Mouse (Mus musculus) limb, embryonic 15.5 days (tissue): Measurements from ENCODE around the gene Helz2. TPM values are rescaled to one million over a fixed set of nuclear protein-coding genes. Genes with fewer than 3 reads are reported as not detected.

Experiments
- ATAC-seq: fragments of 200-750 bp; cut with Nextera tagmentation; 2 replicates; pipeline ENCODE4 v1.8.0; 2017; ENCODE audit warnings: low read depth, moderate TSS enrichment; ENCODE audit not compliant: insufficient number of reproducible peaks, low FRiP score, low TSS enrichment
- H3K27ac ChIP-seq: fragments of 300-500 bp; sonication (generic); 2 replicates; pipeline ENCODE4 v1.5.1; 2015; ENCODE audit warnings: moderate library complexity, mild to moderate bottlenecking, inconsistent platforms
- H3K27me3 ChIP-seq: fragments of 300-500 bp; sonication (generic); 2 replicates; pipeline ENCODE4 v1.6.1; 2015; ENCODE audit warnings: inconsistent platforms
- H3K36me3 ChIP-seq: fragments of 300-500 bp; sonication (generic); 2 replicates; pipeline ENCODE4 v1.6.1; 2015; ENCODE audit warnings: inconsistent platforms
- H3K4me1 ChIP-seq: fragments of 300-500 bp; sonication (generic); 2 replicates; pipeline ENCODE4 v1.6.1; 2015; ENCODE audit warnings: inconsistent platforms
- H3K4me2 ChIP-seq: fragments of 300-500 bp; sonication (generic); 2 replicates; pipeline ENCODE4 v1.6.1; 2015; ENCODE audit warnings: mild to moderate bottlenecking, inconsistent platforms
- H3K4me3 ChIP-seq: fragments of 300-500 bp; sonication (generic); 2 replicates; pipeline ENCODE4 v1.5.1; 2015; ENCODE audit warnings: mild to moderate bottlenecking, inconsistent platforms
- H3K9ac ChIP-seq: fragments of 300-500 bp; sonication (generic); 2 replicates; pipeline ENCODE4 v1.6.1; 2015; ENCODE audit warnings: inconsistent platforms
- H3K9me3 ChIP-seq: fragments of 300-500 bp; sonication (generic); 2 replicates; pipeline ENCODE4 v1.6.1; 2016; ENCODE audit warnings: inconsistent platforms
- WGBS: fragments of 180-500 bp; shearing (Covaris S2); methylation state at CpG from one replicate; pipeline ENCODE4 v1.1.7; 2015; 5-methylcytosine and 5-hydroxymethylcytosine counted together
- polyA plus RNA-seq: library from polyadenylated mRNA; unstranded; fragments of >200 nt; fragmentation: Nextera tagmentation; extraction: Ambion mirVana; gene quantifications from 2 replicates; pipeline ENCODE4 v1.2.1, GENCODE M21; 2015

Gene Helz2
- polyA plus RNA-seq, 1 experiment from 2014 or later, result 1.4 TPM

DNA sequence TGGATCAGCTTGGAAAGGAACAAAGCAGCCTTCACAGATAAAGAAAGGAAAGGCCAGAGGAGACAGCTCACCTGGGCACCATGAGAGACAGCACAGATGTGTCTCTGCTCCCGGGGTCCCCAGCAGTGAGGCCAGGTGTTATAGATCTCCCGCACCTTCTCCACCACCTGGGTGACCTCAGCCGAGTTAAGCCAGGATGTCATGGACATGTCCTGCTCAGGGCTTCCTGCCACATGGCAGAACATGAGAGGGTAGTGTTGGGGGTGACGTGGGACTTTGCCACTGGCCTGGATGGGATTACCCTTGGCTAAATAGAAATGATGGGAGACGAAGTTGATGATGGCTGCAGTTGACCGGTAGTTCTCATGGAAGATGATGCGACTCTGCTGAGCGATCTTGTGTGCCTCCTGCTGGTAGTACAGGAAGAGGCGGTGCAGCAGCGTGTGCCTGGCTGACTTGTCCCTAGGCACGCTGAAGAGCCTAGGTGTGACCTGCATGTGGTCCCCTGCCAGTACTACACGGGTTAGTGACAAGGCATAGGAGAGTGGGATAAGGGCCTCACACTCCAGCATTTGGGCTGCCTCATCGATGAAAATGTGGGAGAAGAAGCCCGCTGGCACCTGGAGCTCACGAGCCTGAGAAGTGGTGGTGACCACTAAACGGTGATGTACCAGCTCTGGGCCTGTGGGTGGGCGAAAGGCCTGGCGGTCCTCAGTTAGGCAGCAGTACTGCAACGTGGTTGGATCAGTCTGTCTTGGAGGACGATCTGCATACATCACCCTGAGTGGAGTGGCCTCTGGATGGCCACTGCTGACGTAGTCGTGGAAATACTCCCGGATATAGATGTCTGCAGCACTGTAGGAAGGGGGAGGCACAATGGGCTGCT is 5.9 kb downstream of the Helz2 start:
- ATAC-seq, result no peak
- H3K36me3 ChIP-seq, result peaks cover 24% of the 10 kb centered on the region
- 84% methylated on average over 23 of the region's 23 CpGs for WGBS
- H3K4me3 ChIP-seq, result no peak overlapping the region
- H3K9me3 ChIP-seq, result no peaks in the 10 kb centered on the region
- H3K9ac ChIP-seq, result no peak overlapping the region
- no peak overlapping the region for H3K4me2 ChIP-seq
- H3K4me1 ChIP-seq, result 0 out of 2 replicates have a peak, but pooled peaks cover 2% of the 10 kb centered on the region
- no peaks in the 10 kb centered on the region for H3K27me3 ChIP-seq
- no peak overlapping the region for H3K27ac ChIP-seq

GRCm38 (mm10) chr2:181234680-181235079 is 7.1 kb downstream of the Helz2 start:
- no peaks in the 10 kb centered on the region for H3K9me3 ChIP-seq
- 0 out of 2 replicates have a peak, but pooled peaks cover 2% of the 10 kb centered on the region for H3K4me1 ChIP-seq
- H3K27me3 ChIP-seq, result no peaks in the 10 kb centered on the region
- 88% methylated on average over 11 of the region's 11 CpGs for WGBS
- H3K36me3 ChIP-seq, result peaks cover 27% of the 10 kb centered on the region
- no peak overlapping the region for H3K27ac ChIP-seq
- no peak overlapping the region for H3K9ac ChIP-seq
- H3K4me2 ChIP-seq, result no peak overlapping the region
- no peak overlapping the region for H3K4me3 ChIP-seq
- no peak for ATAC-seq

GRCm38 (mm10) chr2:181233443-181233842 is 8.4 kb downstream of the Helz2 start:
- H3K9ac ChIP-seq, result no peak overlapping the region
- no peaks in the 10 kb centered on the region for H3K9me3 ChIP-seq
- H3K4me2 ChIP-seq, result no peak overlapping the region
- WGBS, result 86% methylated on average over 15 of the region's 15 CpGs
- no peaks in the 10 kb centered on the region for H3K4me1 ChIP-seq
- H3K27ac ChIP-seq, result no peak overlapping the region
- H3K4me3 ChIP-seq, result no peak overlapping the region
- no peak for ATAC-seq
- peaks cover 32% of the 10 kb centered on the region for H3K36me3 ChIP-seq
- H3K27me3 ChIP-seq, result no peaks in the 10 kb centered on the region

DNA sequence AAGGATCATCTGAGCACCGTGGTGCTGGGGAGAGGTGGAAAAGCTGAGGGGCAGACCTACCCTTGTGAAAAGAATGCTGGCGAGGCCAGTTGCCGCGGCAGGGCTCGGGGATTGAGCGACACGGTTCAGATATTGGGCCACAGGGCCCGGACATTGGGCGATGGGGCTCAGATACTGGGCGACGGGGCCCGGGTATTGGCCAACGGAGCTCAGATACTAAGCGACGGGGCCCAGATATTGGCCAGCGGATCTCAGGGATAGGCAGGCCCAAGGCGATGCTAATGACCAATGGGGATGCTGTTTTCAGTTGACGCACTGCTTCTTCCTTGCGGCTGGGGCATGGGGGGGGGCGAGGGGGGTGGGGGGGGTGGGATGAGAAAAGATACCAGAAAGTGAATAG is 10.7 kb downstream of the Helz2 start:
- no peak overlapping the region for H3K9ac ChIP-seq

DNA sequence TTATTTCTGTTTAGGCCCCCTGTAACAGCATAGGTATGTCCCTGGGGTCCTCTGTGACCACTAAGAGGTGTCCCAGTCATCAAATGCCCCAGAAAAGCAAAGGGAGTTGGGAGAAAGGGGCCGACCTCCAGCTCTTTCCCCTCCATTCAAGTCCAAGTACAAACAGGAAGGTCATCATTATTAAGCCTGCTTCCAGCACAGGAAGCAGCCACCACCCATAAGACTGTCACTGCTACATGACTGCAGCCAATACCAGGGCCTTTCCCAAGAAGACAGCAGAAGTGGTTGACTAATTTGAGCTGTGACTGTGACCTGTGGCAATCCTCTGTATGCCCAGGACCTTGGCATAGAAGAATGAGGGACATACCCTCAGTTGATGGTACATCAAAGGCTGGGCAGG is 13.5 kb downstream of the Helz2 start:
- H3K27ac ChIP-seq, result no peak overlapping the region
- H3K4me1 ChIP-seq, result no peaks in the 10 kb centered on the region
- H3K4me2 ChIP-seq, result no peak overlapping the region
- H3K9me3 ChIP-seq, result no peaks in the 10 kb centered on the region
- no peak overlapping the region for H3K9ac ChIP-seq
- no peak overlapping the region for H3K4me3 ChIP-seq
- ATAC-seq, result no peak
- peaks cover 8% of the 10 kb centered on the region for H3K36me3 ChIP-seq
- 60% methylated on average over 1 of the region's 1 CpGs for WGBS
- no peaks in the 10 kb centered on the region for H3K27me3 ChIP-seq

More for the DNA sequence above, 10.7 kb downstream of the Helz2 start:
- H3K9me3 ChIP-seq, result no peaks in the 10 kb centered on the region
- no peaks in the 10 kb centered on the region for H3K27me3 ChIP-seq
- H3K27ac ChIP-seq, result no peak overlapping the region
- peaks cover 23% of the 10 kb centered on the region for H3K36me3 ChIP-seq
- ATAC-seq, result no peak
- H3K4me2 ChIP-seq, result no peak overlapping the region
- H3K4me3 ChIP-seq, result no peak overlapping the region
- 77% methylated on average over 19 of the region's 20 CpGs for WGBS
- no peaks in the 10 kb centered on the region for H3K4me1 ChIP-seq

DNA sequence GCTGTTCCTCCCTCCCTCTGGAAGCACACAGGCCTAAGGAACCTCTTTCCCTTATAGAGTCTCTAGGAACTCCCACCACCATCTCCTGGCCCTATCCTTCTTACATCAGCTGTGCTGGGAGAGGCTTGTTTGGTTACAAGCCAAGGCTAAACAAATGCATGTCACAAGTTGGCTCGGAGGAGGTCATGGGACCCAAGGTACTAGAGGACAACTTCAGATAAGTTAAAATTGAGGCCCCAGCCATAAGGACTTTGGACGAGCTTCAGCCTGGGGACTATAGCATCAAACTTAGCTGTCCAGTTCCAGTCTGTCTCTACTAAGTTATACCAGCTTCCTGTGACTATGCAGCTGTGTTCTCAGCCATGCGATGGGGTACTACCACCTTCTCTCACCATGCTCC is 14.7 kb downstream of the Helz2 start:
- Histone ChIP-seq H3K9me3 (no peaks in the 10 kb centered on the region), H3K4me2 (no peak overlapping the region), H3K27me3 (no peaks in the 10 kb centered on the region), H3K4me1 (no peaks in the 10 kb centered on the region), H3K27ac (no peak overlapping the region), H3K9ac (no peak overlapping the region), H3K4me3 (no peak overlapping the region), H3K36me3 (peaks cover 8% of the 10 kb centered on the region)
- no peak for ATAC-seq
- WGBS, result 85% methylated on average over 3 of the region's 3 CpGs

DNA sequence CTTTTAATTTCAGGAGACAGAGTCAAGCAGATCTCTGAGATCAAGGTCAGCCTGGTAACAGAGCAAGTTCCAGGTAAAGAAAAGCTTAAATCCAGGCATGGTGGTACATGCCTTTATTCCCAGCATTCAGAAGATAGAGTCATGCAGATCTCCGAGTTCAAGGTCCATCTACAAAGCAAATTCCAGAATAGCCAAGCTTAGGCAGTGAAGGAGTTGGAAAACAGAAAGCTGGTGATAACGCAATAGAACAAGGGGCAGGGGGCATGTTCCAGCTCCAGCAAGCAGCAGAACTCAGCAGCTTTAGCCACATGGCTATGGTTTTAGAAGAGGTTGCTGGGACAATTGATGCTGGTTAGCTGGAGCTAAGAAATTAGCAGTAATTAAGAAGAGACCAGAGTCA is 16.8 kb downstream of the Helz2 start:
- H3K27me3 ChIP-seq, result no peaks in the 10 kb centered on the region
- no peak overlapping the region for H3K4me3 ChIP-seq
- no peak overlapping the region for H3K9ac ChIP-seq
- H3K4me1 ChIP-seq, result peaks cover 5% of the 10 kb centered on the region; the same call in 1 of the 2 replicates
- no peak overlapping the region for H3K4me2 ChIP-seq
- no peak overlapping the region for H3K27ac ChIP-seq
- 0 out of 2 replicates have a peak, but pooled peaks cover 4% of the 10 kb centered on the region for H3K36me3 ChIP-seq
- no peak for ATAC-seq
- no peaks in the 10 kb centered on the region for H3K9me3 ChIP-seq
- 86% methylated on average over 2 of the region's 2 CpGs for WGBS

DNA sequence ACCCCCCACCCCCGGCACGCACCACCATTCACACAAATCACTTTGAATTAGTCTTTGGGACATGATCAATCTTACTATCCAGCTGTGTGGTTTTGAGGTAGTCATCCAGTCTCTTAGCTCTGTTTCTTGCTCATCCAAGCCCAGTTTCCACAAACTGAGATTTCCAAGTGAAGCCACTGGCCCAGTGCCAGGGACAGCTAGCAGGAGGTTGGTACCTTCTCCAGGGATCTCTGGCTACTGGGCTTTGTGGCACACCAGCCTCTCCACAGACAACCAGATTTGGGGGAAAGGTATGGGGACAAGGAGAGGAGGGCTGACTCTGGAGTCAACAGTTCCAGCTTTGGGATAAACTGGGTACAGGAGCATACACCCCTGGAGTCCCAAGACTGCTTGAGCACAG is 21.5 kb downstream of the Helz2 start:
- 45% methylated on average over 2 of the region's 2 CpGs for WGBS
- no peak overlapping the region for H3K9ac ChIP-seq
- no peaks in the 10 kb centered on the region for H3K9me3 ChIP-seq
- H3K27me3 ChIP-seq, result no peaks in the 10 kb centered on the region
- H3K4me3 ChIP-seq, result peak overlapping the region; percentile 35
- peaks cover 11% of the 10 kb centered on the region for H3K4me1 ChIP-seq
- ATAC-seq, result no peak
- no peaks in the 10 kb centered on the region for H3K36me3 ChIP-seq
- peak overlapping the region; percentile 83 for H3K27ac ChIP-seq
- peak overlapping the region; percentile 58 for H3K4me2 ChIP-seq

DNA sequence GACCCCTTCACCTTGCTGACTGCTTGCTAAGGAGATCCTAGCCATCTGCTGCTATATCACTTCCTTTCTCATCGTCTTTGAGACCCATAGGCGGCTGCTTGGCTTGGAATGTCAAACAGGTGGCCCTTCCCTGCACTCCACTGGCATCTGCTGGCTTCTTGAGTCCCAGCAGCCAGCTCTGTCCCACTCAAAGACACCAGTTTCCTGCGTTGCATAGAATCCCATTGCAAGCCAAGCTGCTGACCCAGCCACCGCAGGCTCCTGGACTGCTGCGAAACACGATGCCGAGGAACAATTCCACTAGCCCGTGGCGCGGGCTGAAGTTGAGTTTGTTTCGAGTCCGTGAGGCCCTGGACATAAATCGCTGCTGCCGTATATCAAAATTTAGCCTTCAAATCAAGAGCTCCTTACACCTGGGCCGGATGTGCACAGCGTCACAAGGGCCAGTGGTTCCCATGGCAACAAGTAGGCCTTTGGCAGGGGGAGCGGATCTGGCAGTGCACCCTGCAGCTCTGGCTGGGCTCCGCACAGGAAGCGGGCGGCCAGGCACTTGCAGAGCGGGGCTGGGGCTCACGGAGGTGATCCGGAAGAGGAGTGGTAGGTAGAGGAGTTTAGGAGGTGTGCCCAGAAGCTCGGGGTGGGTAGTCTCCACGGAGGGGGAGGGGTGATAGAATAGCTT is 22.1 kb downstream of the Helz2 start, which contains the start of gene Fndc11:
Fndc11 (plus strand) TSS at position 476 of the 679 bp plus-strand sequence.
- Histone ChIP-seq H3K4me3 (peak within 1 kb of the TSS; percentile 35), H3K36me3 (no peaks in the 10 kb centered on the region), H3K9me3 (no peaks in the 10 kb centered on the region), H3K4me1 (peaks cover 11% of the 10 kb centered on the region), H3K27me3 (no peaks in the 10 kb centered on the region), H3K27ac (peak within 1 kb of the TSS; percentile 83), H3K9ac (0 out of 2 replicates have a peak within 1 kb of the TSS, but pooled peaks have one; percentile 20), H3K4me2 (peak within 1 kb of the TSS; percentile 58)
- WGBS, result under 1% methylated on average over 25 of the region's 25 CpGs
- peak; percentile 81 for ATAC-seq

DNA sequence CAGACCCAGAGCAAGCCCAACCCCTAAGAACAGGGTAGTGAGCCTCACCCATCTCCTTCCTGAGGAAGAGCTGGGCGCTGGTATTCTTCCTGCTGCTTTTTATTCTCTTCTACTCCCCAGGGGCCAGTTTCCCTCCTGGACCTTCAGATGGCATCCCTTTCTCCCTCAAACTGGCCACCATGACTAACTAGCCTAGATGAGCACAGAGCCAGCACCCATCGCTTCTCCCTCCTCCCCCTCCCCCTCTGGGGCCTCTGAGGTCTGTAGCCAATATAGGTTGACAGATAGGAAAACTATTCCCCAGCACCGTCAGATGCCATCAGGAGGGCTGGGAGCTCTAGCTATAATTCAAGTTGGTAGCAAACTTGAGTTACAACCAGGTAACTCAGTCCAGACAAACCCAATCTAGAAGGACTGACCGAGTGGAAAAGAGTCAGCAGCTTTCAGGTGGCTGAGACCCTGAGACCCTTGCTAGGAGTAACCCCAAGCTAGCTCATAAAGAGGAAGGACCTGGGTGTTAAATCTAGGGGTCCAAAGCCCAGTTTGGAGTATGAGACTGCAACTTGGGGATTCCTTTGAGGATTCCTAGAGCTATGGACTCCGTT is 22.8 kb downstream of the Helz2 start:
- H3K36me3 ChIP-seq, result no peaks in the 10 kb centered on the region
- H3K4me3 ChIP-seq, result no peak overlapping the region
- peak overlapping the region; percentile 83 for H3K27ac ChIP-seq
- 52% methylated on average over 5 of the region's 5 CpGs for WGBS
- ATAC-seq, result no peak
- H3K9me3 ChIP-seq, result no peaks in the 10 kb centered on the region
- H3K27me3 ChIP-seq, result peaks cover 5% of the 10 kb centered on the region
- peak overlapping the region; percentile 58; the same call in 1 of the 2 replicates for H3K4me2 ChIP-seq
- H3K4me1 ChIP-seq, result peaks cover 11% of the 10 kb centered on the region
- no peak overlapping the region for H3K9ac ChIP-seq

- Histone ChIP-seq H3K4me3 (no peak overlapping the region), H3K27me3 (peaks cover 34% of the 10 kb centered on the region), H3K9me3 (no peaks in the 10 kb centered on the region), H3K27ac (no peak overlapping the region), H3K4me1 (peaks cover 25% of the 10 kb centered on the region), H3K4me2 (no peak overlapping the region), H3K9ac (no peak overlapping the region), H3K36me3 (no peaks in the 10 kb centered on the region)
- 84% methylated on average over 6 of the region's 6 CpGs for WGBS
- ATAC-seq, result no peak
Measured at GRCm38 (mm10) chr2:181216037-181216436, 25.8 kb downstream of the Helz2 start.
